Mouse (Mus musculus) hindbrain, embryonic 15.5 days (tissue): ENCODE data around the gene Fzd2. TPM values are rescaled to one million over a fixed set of nuclear protein-coding genes. Genes with fewer than 3 reads are reported as not detected.

ENCODE experiments used
- ATAC-seq: fragments of 200-750 bp; cut with Nextera tagmentation; 2 replicates; pipeline ENCODE4 v1.8.0; 2017; ENCODE audit warnings: low read depth, moderate number of reproducible peaks, moderate TSS enrichment; ENCODE audit not compliant: low FRiP score
- H3K27ac ChIP-seq: fragments of 300-500 bp; sonication (generic); replicated peaks from 2 replicates; pipeline ENCODE4 v1.5.1; 2015; ENCODE audit warnings: mild to moderate bottlenecking, inconsistent platforms
- H3K27me3 ChIP-seq: fragments of 300-500 bp; sonication (generic); 2 replicates; pipeline ENCODE4 v1.6.1; 2015; ENCODE audit warnings: control low read depth, inconsistent platforms
- H3K36me3 ChIP-seq: fragments of 300-500 bp; sonication (generic); 2 replicates; pipeline ENCODE4 v1.6.1; 2015; ENCODE audit warnings: control low read depth, inconsistent platforms
- H3K4me1 ChIP-seq: fragments of 300-500 bp; sonication (generic); replicated peaks from 2 replicates; pipeline ENCODE4 v1.6.1; 2015; ENCODE audit warnings: control low read depth, inconsistent platforms
- H3K4me2 ChIP-seq: fragments of 300-500 bp; sonication (generic); 2 replicates; pipeline ENCODE4 v1.6.1; 2015; ENCODE audit warnings: moderate library complexity, mild to moderate bottlenecking, inconsistent platforms
- H3K4me3 ChIP-seq: fragments of 300-500 bp; sonication (generic); 2 replicates; pipeline ENCODE4 v1.5.1; 2015; ENCODE audit warnings: mild to moderate bottlenecking, inconsistent platforms
- H3K9ac ChIP-seq: fragments of 300-500 bp; sonication (generic); 2 replicates; pipeline ENCODE4 v1.6.1; 2015; ENCODE audit warnings: inconsistent platforms
- H3K9me3 ChIP-seq: fragments of 300-500 bp; sonication (generic); 2 replicates; pipeline ENCODE4 v1.6.1; 2016; ENCODE audit warnings: control low read depth, inconsistent platforms
- WGBS: fragments of 180-500 bp; shearing (Covaris S2); methylation state at CpG from one replicate; pipeline ENCODE4 v1.1.7; 2015; 5-methylcytosine and 5-hydroxymethylcytosine counted together
- polyA plus RNA-seq: library from polyadenylated mRNA; unstranded; fragments of >200 nt; fragmentation: Nextera tagmentation; extraction: Ambion mirVana; gene quantifications from 2 replicates; pipeline ENCODE4 v1.2.1, GENCODE M21; 2015

Fzd2 gene
- polyA plus RNA-seq, 1 experiment from 2014 or later, result 7.9 TPM

DNA sequence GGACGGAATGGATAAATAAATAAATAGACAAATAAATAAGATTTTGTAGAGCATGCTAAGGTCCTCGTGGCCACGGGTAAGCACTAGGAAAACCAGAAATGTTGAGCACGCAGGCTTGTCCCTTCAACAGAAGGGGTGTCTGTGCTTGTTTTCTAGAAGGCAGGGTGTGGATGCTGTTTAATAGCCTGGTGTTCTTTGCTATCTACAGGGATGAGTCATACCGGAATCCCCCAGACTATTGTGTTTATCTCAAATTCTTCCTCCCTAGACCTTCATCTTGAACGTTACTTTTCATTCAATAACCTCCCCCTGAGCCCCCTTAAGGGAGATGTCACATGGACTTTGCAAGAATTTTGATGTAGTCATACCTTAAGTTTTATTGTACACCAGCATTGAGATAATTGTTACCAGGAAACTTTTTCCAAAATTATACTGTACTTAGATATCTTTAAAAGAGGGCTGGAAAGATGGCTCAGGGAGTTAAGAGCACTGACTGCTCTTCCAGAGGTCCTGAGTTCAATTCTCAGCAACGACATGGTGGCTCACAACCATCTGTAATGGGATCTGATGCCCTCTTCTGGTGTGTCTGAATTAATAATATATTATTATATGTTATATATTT is 35.3 kb upstream of the Fzd2 start:
- Histone ChIP-seq H3K4me3 (no peak overlapping the region), H3K27ac (no peak overlapping the region), H3K4me2 (no peak overlapping the region), H3K9ac (no peak overlapping the region), H3K36me3 (no peaks in the 10 kb centered on the region), H3K9me3 (no peaks in the 10 kb centered on the region), H3K27me3 (no peaks in the 10 kb centered on the region), H3K4me1 (0 out of 2 replicates have a peak, but pooled peaks cover 2% of the 10 kb centered on the region)
- WGBS, result 86% methylated on average over 7 of the region's 7 CpGs
- no peak for ATAC-seq

DNA sequence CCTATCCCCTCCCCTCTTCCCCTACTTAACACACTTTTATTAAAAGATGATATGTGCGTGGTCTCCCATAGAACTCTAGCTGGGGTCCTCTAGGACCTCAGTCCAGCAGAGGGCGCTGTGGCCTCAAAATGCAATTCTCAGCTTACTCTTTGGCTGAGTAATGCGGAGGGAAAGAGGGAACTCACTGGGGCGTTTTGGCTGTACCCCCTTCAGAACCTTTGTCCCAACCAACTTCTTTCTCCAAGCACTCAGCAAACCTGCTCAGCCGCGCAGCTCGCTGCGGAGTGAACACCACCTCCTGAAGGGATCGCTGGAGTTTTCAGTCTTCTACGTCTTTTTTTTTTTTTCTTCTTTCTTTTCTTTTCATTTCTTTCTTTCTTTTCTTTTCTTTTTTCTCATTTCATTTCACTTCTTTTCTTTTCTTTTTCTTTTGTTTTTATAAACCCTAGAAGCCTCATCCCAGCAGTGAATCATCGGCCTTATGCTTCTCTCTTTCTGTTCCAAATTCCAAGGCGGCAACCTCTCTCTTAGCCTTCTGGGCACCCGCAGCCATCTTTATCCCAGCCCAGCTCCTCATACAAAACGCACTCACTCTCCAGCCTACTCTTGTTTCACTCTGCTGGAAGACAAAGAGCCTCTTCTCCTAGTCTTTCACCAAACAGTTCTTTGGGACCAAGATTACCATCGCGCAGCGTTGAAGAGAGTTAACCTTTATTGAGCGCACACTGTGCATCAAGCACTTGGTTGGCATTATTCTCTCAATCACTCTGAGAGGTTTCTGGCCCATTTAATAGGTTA is 31.1 kb upstream of the Fzd2 start:
- H3K36me3 ChIP-seq, result no peaks in the 10 kb centered on the region
- H3K9me3 ChIP-seq, result no peaks in the 10 kb centered on the region
- 0 out of 2 replicates have a peak, but pooled peaks cover 2% of the 10 kb centered on the region for H3K4me1 ChIP-seq
- H3K4me2 ChIP-seq, result peak overlapping the region; percentile 92
- H3K9ac ChIP-seq, result peak overlapping the region; percentile 49
- peak overlapping the region; percentile 43 for H3K4me3 ChIP-seq
- no peak overlapping the region for H3K27ac ChIP-seq
- ATAC-seq, result 0 out of 2 replicates have a peak, but pooled peaks have one; percentile 54
- H3K27me3 ChIP-seq, result no peaks in the 10 kb centered on the region
- WGBS, result 5% methylated on average over 18 of the region's 18 CpGs

DNA sequence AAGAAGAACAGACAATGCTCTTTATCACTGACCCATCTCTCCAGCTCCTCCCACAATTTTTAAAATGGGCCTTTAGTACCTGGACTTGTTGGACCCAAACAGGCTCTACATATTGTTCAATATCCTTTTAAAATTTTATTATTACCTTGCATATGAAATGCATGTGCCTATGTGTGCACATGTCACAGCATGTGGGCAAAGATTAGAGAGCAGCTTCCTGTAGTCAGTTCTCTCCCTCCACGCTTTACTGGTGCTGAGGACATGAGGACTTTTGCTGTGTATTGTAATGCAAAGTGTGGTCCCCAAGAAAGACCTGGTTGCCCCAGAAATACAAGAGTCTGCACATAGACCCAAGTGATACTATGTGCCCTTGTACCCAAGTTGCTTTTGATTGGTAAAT is 29.2 kb upstream of the Fzd2 start:
- Histone ChIP-seq H3K4me3 (no peak overlapping the region), H3K4me1 (peaks cover 15% of the 10 kb centered on the region), H3K27ac (no peak overlapping the region), H3K36me3 (no peaks in the 10 kb centered on the region), H3K27me3 (no peaks in the 10 kb centered on the region), H3K4me2 (no peak overlapping the region), H3K9me3 (no peaks in the 10 kb centered on the region), H3K9ac (no peak overlapping the region)
- no peak for ATAC-seq
- WGBS, result 59% methylated on average over 1 of the region's 1 CpGs

DNA sequence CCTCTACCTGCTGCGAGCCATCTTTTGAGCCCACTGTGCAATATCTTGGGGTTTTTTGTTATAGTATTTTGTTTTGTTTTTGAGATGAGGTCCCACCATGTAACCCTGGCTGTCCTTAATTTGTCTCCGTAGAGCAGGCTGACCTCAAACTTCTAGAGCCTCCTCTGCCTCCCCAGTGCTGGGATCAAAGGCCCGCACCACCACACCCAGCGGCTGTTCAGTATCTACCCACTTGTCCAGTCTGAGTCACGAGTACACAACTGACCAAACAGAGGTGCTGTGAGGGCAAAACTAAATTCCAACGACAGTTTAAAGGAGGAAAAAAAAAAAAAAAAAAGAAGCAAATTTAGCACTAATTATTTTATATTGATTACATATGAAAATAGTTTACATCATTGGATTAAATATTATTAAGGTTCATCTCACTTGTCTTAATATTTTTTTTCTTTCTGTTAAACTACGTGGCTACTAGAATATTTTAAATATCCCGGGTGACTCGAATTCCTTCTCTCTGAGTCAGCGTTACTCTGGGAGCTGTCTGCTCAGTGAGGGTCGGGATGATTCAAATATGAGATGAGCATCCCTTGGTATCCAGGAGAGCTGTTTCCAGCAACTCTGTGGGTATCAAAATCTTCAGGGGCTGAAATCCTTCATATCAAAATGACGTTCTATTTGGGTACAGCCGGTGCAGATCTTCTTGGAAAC is 28.0 kb upstream of the Fzd2 start:
- Histone ChIP-seq H3K4me1 (peaks cover 17% of the 10 kb centered on the region), H3K9ac (no peak overlapping the region), H3K9me3 (no peaks in the 10 kb centered on the region), H3K27me3 (no peaks in the 10 kb centered on the region), H3K4me2 (no peak overlapping the region), H3K4me3 (no peak overlapping the region), H3K36me3 (no peaks in the 10 kb centered on the region), H3K27ac (no peak overlapping the region)
- no peak for ATAC-seq
- WGBS, result 70% methylated on average over 13 of the region's 13 CpGs

DNA sequence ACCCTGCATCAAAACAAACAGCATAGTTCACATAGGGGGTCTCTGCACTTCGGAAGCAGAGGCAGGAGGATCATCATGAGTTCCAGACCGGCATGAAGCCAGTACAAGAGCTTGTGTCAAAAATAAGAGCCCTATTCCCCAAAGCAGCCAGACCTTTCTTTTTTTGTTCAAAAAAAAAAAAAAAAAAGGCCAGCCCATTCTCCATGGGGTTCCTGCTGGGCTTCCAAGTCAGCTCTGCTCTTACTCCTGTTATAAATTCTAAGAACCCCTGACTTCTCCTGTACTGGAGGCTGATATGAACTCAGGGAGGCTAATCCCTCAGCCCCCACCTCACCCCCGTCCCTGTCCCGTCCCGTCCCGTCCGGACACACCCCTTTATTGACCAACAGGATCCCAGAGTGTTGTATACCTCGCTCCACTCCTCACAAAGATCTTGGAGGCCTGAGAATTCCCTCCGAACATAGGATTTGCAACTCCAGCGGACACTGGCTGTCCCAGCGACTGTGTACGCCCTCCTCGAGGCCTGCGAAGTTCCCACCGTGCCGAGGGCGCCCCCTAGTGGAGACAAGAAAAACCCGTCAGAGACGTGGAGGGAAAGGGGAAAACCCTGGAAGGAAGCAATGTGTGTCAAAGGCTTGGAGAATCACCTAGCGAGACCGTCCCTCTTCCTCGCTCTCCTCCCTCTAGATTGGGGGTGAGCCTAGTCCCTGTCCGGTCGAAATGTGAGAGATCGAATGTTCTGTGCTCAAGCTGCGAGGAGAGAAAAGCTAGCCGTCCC is 25.7 kb upstream of the Fzd2 start:
- H3K27me3 ChIP-seq, result no peaks in the 10 kb centered on the region
- peak overlapping the region; percentile 65 for H3K27ac ChIP-seq
- H3K4me1 ChIP-seq, result peaks cover 31% of the 10 kb centered on the region
- 6% methylated on average over 26 of the region's 27 CpGs for WGBS
- 0 out of 2 replicates have a peak, but pooled peaks have one; percentile 16 for ATAC-seq
- peak overlapping the region; percentile 20 for H3K4me3 ChIP-seq
- H3K4me2 ChIP-seq, result peak overlapping the region; percentile 47
- H3K9me3 ChIP-seq, result no peaks in the 10 kb centered on the region
- no peak overlapping the region for H3K9ac ChIP-seq
- H3K36me3 ChIP-seq, result no peaks in the 10 kb centered on the region

DNA sequence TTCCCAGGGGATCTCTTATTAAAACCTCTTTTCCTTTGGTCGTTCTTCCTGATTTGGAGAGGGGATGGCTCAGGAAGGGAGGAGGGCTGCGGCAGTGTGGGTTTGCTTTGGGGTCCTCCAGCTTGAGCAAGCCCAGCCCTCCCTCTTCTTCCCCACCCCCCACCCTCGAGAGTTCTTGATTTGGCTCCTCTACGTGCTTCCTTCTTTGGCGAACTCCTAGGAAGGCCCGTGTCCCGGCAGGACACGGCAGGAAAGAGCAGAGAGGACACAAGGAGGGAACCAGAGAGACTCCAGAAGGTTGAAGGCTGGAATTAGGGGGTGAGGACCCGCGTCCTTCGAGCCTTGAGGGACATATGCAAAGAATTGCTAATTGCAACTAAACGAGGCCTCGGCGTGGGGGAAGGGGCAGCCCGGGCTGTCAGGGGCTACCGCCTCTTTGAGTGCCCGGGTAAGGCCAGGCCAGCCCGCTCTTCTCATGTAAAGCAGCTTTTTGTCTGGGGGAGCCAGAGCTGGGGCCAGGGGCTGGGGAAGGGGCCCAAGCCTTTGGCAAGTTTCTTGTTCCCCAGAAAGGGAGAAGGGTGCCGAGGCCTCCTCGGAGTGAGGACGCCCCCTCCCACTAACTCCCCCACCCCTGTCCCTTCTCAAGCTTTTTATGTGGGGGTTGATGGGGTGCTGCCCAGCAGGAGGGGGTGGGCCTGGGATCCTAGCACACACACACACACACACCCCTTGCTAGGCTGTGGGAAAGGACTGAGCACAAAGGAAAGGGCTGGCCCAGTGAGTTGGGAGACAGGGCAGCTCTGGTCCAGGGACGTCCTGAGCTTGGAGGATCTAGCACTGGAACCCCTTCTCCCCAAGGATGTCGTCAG is 24.8 kb upstream of the Fzd2 start, which contains the start of gene Gm11627:
TSS of gene Gm11627 (minus strand) at position 297 of the 869 bp plus-strand sequence.
- WGBS, result 3% methylated on average over 23 of the region's 23 CpGs
- H3K4me3 ChIP-seq, result peak within 1 kb of the TSS; percentile 20
- H3K9ac ChIP-seq, result 0 out of 2 replicates have a peak within 1 kb of the TSS, but pooled peaks have one; percentile 7
- H3K4me2 ChIP-seq, result peak within 1 kb of the TSS; percentile 47
- H3K27me3 ChIP-seq, result no peaks in the 10 kb centered on the region
- H3K27ac ChIP-seq, result peak within 1 kb of the TSS; percentile 65
- no peaks in the 10 kb centered on the region for H3K36me3 ChIP-seq
- no peaks in the 10 kb centered on the region for H3K9me3 ChIP-seq
- peaks cover 31% of the 10 kb centered on the region for H3K4me1 ChIP-seq
- ATAC-seq, result peak; percentile 92

DNA sequence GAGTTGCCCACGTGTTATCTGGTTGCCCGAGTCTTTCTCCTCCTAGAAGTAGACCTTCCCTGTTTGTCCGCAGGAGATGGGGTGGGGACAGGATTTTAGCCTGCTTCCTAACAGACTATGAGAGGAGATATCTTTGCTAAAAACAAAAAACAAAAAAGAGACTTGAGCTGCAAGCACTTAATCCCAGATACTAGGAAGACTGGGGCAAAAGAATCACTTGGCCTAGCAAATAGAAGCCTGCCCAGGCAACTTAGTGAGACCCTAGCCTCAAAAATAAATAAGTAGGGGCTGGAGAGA is 24.2 kb upstream of the Fzd2 start:
- Histone ChIP-seq H3K36me3 (no peaks in the 10 kb centered on the region), H3K27ac (peak overlapping the region; percentile 65; the same call in 1 of the 2 replicates), H3K9ac (no peak overlapping the region), H3K4me2 (peak overlapping the region; percentile 47; the same call in 1 of the 2 replicates), H3K4me1 (peaks cover 31% of the 10 kb centered on the region), H3K9me3 (no peaks in the 10 kb centered on the region), H3K27me3 (no peaks in the 10 kb centered on the region), H3K4me3 (no peak overlapping the region)
- no peak for ATAC-seq
- WGBS, result 25% methylated on average over 3 of the region's 3 CpGs

DNA sequence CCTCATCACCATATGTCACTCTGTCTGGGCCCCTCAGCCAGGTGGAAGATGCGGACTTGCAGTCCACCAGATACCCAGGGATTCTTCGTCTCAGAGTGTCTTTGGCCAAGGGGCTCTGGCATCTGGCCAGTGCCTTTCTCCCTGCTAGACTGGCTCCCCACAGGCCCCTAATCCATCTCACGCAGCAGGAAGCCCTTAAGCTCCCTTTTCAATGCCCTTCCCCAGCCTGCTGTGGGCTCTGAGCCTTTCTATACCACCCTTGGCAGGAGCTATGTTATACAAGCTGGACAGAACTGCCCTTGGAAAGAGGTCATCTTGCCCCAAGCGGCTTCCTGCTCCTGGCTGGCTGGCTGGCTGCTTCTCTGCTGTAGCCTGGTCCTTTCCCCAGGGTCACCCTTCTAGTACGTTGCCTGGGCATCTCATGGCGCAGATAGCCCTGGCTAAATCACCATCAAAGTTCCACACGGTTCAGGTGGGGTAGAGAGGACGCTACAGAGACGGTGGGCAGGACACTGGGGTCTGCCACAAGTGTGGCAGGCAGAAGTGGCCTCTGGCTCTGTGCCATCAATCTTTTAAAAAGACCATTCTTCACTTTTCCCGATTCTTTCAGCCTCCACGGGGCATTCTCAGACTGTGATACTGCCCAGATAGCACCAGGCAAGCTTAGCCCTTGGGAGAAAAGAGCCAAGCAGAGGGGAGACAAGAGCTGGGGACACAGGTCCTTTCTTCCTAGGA is 22.7 kb upstream of the Fzd2 start:
- H3K4me2 ChIP-seq, result no peak overlapping the region
- ATAC-seq, result no peak
- H3K9me3 ChIP-seq, result no peaks in the 10 kb centered on the region
- H3K27me3 ChIP-seq, result no peaks in the 10 kb centered on the region
- H3K4me1 ChIP-seq, result peaks cover 31% of the 10 kb centered on the region
- H3K36me3 ChIP-seq, result no peaks in the 10 kb centered on the region
- H3K9ac ChIP-seq, result no peak overlapping the region
- H3K4me3 ChIP-seq, result no peak overlapping the region
- 11% methylated on average over 11 of the region's 11 CpGs for WGBS
- H3K27ac ChIP-seq, result peak overlapping the region; percentile 45

DNA sequence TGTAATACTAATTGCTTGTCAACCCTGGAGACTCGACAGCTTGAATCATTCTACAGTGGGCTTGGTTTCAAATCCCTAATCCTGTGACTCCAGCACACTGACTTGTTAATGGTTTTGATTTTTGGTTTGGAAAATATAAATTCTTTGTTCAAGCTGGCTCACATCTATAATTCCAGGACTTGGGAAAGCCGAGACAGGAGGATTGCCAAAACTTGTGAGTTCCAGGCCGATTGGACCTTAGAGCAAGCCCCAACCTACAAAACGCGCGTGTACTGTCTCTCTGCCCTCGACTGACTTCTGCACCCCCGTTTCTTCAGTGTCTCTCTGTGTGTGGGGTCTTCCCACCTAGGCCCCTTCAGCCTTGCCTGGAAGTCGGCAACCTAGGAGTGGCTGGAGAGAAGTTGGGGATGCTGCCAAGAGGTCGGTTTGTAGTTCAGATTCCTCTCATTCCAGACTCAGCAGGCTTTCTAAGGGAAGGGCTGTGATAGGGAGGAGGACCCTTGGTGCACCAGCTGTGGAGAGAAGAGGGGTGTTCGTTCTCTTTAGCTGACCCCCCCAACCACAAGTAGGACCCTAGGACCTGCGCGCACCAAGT is 22.1 kb upstream of the Fzd2 start:
- 19% methylated on average over 13 of the region's 13 CpGs for WGBS
- Histone ChIP-seq H3K9me3 (no peaks in the 10 kb centered on the region), H3K4me2 (no peak overlapping the region), H3K4me1 (peaks cover 31% of the 10 kb centered on the region), H3K27me3 (no peaks in the 10 kb centered on the region), H3K4me3 (no peak overlapping the region), H3K27ac (peak overlapping the region; percentile 45), H3K9ac (no peak overlapping the region), H3K36me3 (no peaks in the 10 kb centered on the region)
- ATAC-seq, result no peak

DNA sequence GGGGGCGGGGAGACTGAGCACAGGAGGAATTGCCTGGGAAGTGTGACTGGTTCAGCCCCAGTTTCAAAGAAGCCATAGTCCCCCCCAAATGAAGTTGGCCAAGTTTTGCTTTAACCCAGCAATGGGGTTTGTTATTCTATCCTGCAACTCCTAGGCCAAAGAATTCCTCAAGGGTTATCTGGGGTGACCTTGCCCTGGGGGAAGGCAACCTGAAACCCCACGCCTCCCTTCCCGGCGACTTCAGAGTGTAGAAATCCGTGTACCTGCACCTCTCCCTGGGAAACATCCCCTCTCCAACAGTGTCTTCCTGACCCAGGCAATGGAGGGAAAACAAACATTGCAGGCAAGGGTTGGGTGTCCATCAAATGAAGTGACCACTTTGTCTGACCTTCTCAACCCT is 21.5 kb upstream of the Fzd2 start:
- Histone ChIP-seq H3K4me3 (no peak overlapping the region), H3K9me3 (no peaks in the 10 kb centered on the region), H3K4me1 (peaks cover 31% of the 10 kb centered on the region), H3K36me3 (no peaks in the 10 kb centered on the region), H3K27me3 (no peaks in the 10 kb centered on the region), H3K9ac (no peak overlapping the region), H3K27ac (no peak overlapping the region), H3K4me2 (no peak overlapping the region)
- WGBS, result 19% methylated on average over 5 of the region's 5 CpGs
- no peak for ATAC-seq
